Mouse (Mus musculus) neural tube, embryonic 14.5 days (tissue): ENCODE data around the gene Erbb4. TPM values are rescaled to one million over a fixed set of nuclear protein-coding genes. Genes with fewer than 3 reads are reported as not detected.

Source experiments
- ATAC-seq: fragments of 200-750 bp; cut with Nextera tagmentation; 2 replicates; pipeline ENCODE4 v1.8.0; 2017; ENCODE audit warnings: low read depth, mild to moderate bottlenecking, moderate TSS enrichment, moderate library complexity
- H3K27ac ChIP-seq: fragments of 300-500 bp; sonication (generic); 2 replicates; pipeline ENCODE4 v1.5.1; 2014; ENCODE audit warnings: low read depth, mild to moderate bottlenecking, control low read depth, low read length, moderate library complexity, mixed read lengths
- H3K27me3 ChIP-seq: fragments of 300-500 bp; sonication (generic); 2 replicates; pipeline ENCODE4 v1.6.1; 2014; ENCODE audit warnings: low read length; ENCODE audit not compliant: control insufficient read depth, insufficient read depth
- H3K36me3 ChIP-seq: fragments of 300-500 bp; sonication (generic); 2 replicates; pipeline ENCODE4 v1.6.1; 2014; ENCODE audit warnings: low read length, mixed read lengths; ENCODE audit not compliant: control insufficient read depth, insufficient read depth
- H3K4me1 ChIP-seq: fragments of 300-500 bp; sonication (generic); 2 replicates; pipeline ENCODE4 v1.6.1; 2014; ENCODE audit warnings: low read length; ENCODE audit not compliant: control insufficient read depth, insufficient read depth
- H3K4me2 ChIP-seq: fragments of 300-500 bp; sonication (generic); 2 replicates; pipeline ENCODE4 v1.6.1; 2014; ENCODE audit warnings: mild to moderate bottlenecking, low read depth, low read length, control low read depth
- H3K4me3 ChIP-seq: fragments of 300-500 bp; sonication (generic); 2 replicates; pipeline ENCODE4 v1.5.1; 2014; ENCODE audit warnings: low read depth, low read length, control low read depth, mixed read lengths
- H3K9ac ChIP-seq: fragments of 300-500 bp; sonication (generic); replicated peaks from 2 replicates; pipeline ENCODE4 v1.6.1; 2014; ENCODE audit warnings: low read depth, mild to moderate bottlenecking, control low read depth, low read length, mixed read lengths
- H3K9me3 ChIP-seq: fragments of 300-500 bp; sonication (generic); 2 replicates; pipeline ENCODE4 v1.6.1; 2016; ENCODE audit warnings: low read length; ENCODE audit not compliant: control insufficient read depth
- WGBS: fragments of 180-500 bp; shearing (Covaris S2); extraction: QIAGEN DNeasy Blood & Tissue Kit; methylation state at CpG from one replicate; pipeline ENCODE4 v1.1.7; 2014; 5-methylcytosine and 5-hydroxymethylcytosine counted together
- polyA plus RNA-seq: library from polyadenylated mRNA; unstranded; fragments of >200 nt; fragmentation: Nextera tagmentation; extraction: Ambion mirVana; gene quantifications from 2 replicates; pipeline ENCODE4 v1.2.1, GENCODE M21; 2014

Erbb4 gene
- polyA plus RNA-seq, 1 experiment from 2014 or later = 30.6 TPM

DNA sequence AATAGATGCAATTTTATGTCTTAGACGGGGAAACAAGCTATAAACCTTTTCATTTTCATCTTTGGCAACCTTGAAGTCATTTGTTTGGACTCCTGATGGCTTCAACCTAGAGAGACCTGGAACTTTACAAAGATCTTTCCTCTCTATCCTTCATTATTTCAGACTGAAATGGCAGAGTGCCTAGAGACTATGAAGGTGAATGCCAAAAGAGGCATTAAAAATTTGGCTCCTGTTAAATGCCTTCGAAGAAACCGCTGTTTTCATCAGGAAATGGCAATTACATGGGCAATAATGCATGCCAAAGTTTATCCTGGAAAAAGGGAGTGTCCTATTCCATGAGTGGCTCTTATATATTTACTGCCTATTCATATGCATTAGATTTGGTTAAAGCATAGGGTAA, 273.2 kb downstream of the Erbb4 start:
- no peak overlapping the region for H3K9ac ChIP-seq
- no peaks in the 10 kb centered on the region for H3K9me3 ChIP-seq
- WGBS = 54% methylated on average over 3 of the region's 3 CpGs
- ATAC-seq = no peak
- H3K27ac ChIP-seq = no peak overlapping the region
- H3K4me3 ChIP-seq = no peak overlapping the region
- no peaks in the 10 kb centered on the region for H3K27me3 ChIP-seq
- no peaks in the 10 kb centered on the region for H3K36me3 ChIP-seq
- no peaks in the 10 kb centered on the region for H3K4me1 ChIP-seq
- no peak overlapping the region for H3K4me2 ChIP-seq

GRCm38 (mm10) chr1:68832101-68832500, 275.8 kb downstream of the Erbb4 start:
- Histone ChIP-seq H3K4me2 (no peak overlapping the region), H3K9ac (no peak overlapping the region), H3K36me3 (no peaks in the 10 kb centered on the region), H3K27me3 (no peaks in the 10 kb centered on the region), H3K9me3 (no peaks in the 10 kb centered on the region), H3K4me1 (no peaks in the 10 kb centered on the region), H3K4me3 (no peak overlapping the region), H3K27ac (no peak overlapping the region)
- ATAC-seq = no peak

- no peak overlapping the region for H3K4me3 ChIP-seq
- no peaks in the 10 kb centered on the region for H3K9me3 ChIP-seq
- no peaks in the 10 kb centered on the region for H3K4me1 ChIP-seq
- 79% methylated on average over 1 of the region's 1 CpGs for WGBS
- no peaks in the 10 kb centered on the region for H3K27me3 ChIP-seq
- H3K36me3 ChIP-seq = no peaks in the 10 kb centered on the region
- H3K9ac ChIP-seq = no peak overlapping the region
- H3K4me2 ChIP-seq = no peak overlapping the region
- no peak overlapping the region for H3K27ac ChIP-seq
- ATAC-seq = no peak
Observed at GRCm38 (mm10) chr1:68831575-68831974, 276.3 kb downstream of the Erbb4 start.

GRCm38 (mm10) chr1:68830501-68831239, 277.2 kb downstream of the Erbb4 start:
- no peaks in the 10 kb centered on the region for H3K27me3 ChIP-seq
- H3K36me3 ChIP-seq = no peaks in the 10 kb centered on the region
- no peak overlapping the region for H3K4me3 ChIP-seq
- H3K4me1 ChIP-seq = no peaks in the 10 kb centered on the region
- no peaks in the 10 kb centered on the region for H3K9me3 ChIP-seq
- H3K9ac ChIP-seq = no peak overlapping the region
- WGBS = 83% methylated on average over 2 of the region's 2 CpGs
- no peak for ATAC-seq
- no peak overlapping the region for H3K27ac ChIP-seq
- no peak overlapping the region for H3K4me2 ChIP-seq

DNA sequence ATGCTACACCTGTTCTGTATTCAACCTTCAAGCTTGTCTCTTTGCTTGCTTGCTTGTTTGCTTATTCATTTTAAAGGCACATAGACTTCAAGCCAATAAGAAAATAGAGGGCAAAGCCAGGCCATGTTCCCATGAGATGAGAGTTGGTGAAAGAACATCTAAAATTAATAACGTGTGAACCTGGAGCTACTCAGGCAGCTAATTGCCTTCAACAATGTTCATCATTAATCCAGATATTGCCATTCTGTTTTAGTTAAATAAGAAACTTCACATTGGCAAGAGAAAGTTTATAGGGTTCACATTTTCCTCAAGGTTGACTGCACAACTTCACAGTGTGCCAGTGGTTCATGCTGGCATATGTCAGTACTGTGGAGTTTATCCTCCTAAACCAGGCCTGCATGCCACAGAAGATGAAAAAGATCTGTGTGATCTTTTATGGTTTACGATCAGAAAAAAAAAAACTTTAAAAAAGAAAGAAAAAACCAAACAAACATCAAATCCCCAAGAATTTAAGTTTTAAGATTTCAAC, 284.7 kb downstream of the Erbb4 start:
- no peak overlapping the region for H3K27ac ChIP-seq
- no peaks in the 10 kb centered on the region for H3K9me3 ChIP-seq
- WGBS = 77% methylated on average over 2 of the region's 2 CpGs
- H3K4me1 ChIP-seq = no peaks in the 10 kb centered on the region
- no peak overlapping the region for H3K9ac ChIP-seq
- H3K4me3 ChIP-seq = no peak overlapping the region
- H3K4me2 ChIP-seq = no peak overlapping the region
- no peaks in the 10 kb centered on the region for H3K27me3 ChIP-seq
- H3K36me3 ChIP-seq = no peaks in the 10 kb centered on the region
- no peak for ATAC-seq

DNA sequence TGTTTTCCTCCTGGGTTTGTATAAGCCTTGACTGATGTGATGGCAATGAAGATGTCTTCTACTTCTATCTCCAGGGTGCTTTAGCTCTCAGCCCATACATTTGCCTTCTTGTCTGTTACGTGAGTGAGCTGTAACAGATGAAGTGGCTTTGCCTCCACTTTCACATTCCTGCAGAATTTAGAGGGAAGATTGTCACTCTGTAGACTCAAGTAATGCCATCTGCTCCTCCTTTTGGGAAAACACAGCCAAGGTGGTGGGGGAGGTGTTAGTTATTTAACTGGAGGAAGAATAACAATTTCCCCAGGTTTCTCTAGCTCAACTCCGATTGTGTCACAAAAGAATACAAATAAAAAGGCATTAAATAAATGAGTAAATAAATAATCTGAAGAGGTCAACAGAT, 301.1 kb downstream of the Erbb4 start:
- Histone ChIP-seq H3K9ac (no peak overlapping the region), H3K9me3 (no peaks in the 10 kb centered on the region), H3K27ac (no peak overlapping the region), H3K27me3 (no peaks in the 10 kb centered on the region), H3K4me3 (no peak overlapping the region), H3K4me2 (no peak overlapping the region), H3K4me1 (no peaks in the 10 kb centered on the region), H3K36me3 (no peaks in the 10 kb centered on the region)
- 54% methylated on average over 2 of the region's 2 CpGs for WGBS
- no peak for ATAC-seq

- no peaks in the 10 kb centered on the region for H3K27me3 ChIP-seq
- ATAC-seq = no peak; the same call in 1 of the 2 replicates
- H3K4me2 ChIP-seq = no peak overlapping the region
- peaks cover 3% of the 10 kb centered on the region; the same call in 1 of the 2 replicates for H3K4me1 ChIP-seq
- no peak overlapping the region for H3K27ac ChIP-seq
- H3K9ac ChIP-seq = no peak overlapping the region
- 33% methylated on average over 4 of the region's 4 CpGs for WGBS
- no peaks in the 10 kb centered on the region for H3K9me3 ChIP-seq
- H3K4me3 ChIP-seq = no peak overlapping the region
- no peaks in the 10 kb centered on the region for H3K36me3 ChIP-seq
Observed at GRCm38 (mm10) chr1:68787409-68788015, 320.3 kb downstream of the Erbb4 start.

- Histone ChIP-seq H3K9me3 (no peaks in the 10 kb centered on the region), H3K27me3 (no peaks in the 10 kb centered on the region), H3K4me1 (no peaks in the 10 kb centered on the region), H3K4me3 (no peak overlapping the region), H3K36me3 (no peaks in the 10 kb centered on the region), H3K4me2 (no peak overlapping the region), H3K27ac (no peak overlapping the region), H3K9ac (no peak overlapping the region)
- WGBS = 15% methylated on average over 2 of the region's 2 CpGs
- no peak for ATAC-seq
Observed at GRCm38 (mm10) chr1:68780653-68781052, 327.2 kb downstream of the Erbb4 start.

DNA sequence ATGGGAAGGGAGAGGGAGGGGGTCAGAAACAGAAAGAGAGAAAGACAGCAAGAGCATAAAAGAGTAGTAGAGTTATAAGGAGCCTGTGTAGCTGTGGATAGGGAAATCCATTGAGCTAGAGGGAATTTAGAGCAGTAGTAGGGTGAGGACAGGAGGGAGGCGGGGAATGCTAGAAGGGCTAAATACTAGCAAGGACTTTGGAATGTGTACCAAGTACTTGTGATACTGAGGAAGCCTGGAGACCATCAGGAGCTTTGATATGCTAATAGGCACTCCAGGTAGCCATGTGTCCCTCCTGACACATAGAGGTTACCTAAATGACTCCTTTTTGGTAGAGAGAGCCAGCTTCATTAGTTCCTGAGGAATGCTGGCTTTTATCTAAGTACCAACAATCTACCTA, 327.8 kb downstream of the Erbb4 start:
- Histone ChIP-seq H3K9ac (no peak overlapping the region), H3K4me3 (no peak overlapping the region), H3K4me2 (no peak overlapping the region), H3K27ac (no peak overlapping the region), H3K27me3 (no peaks in the 10 kb centered on the region), H3K4me1 (no peaks in the 10 kb centered on the region), H3K9me3 (no peaks in the 10 kb centered on the region), H3K36me3 (no peaks in the 10 kb centered on the region)
- ATAC-seq = no peak
- WGBS = 100% methylated on average over 1 of the region's 1 CpGs
